Mouse (Mus musculus) fibroblast of lung, adult 2 months (primary cell): ENCODE results near the gene Igf1r.

ENCODE experiments used
- DNase-seq: peaks from one replicate; pipeline ENCODE4 v3.0.0-alpha.2; 2011; ENCODE audit warnings: low read depth

The Igf1r gene

GRCm38 (mm10) chr7:68172776-68173175 lies 220.1 kb downstream of the Igf1r start:
- DNase-seq, result no peak

DNA sequence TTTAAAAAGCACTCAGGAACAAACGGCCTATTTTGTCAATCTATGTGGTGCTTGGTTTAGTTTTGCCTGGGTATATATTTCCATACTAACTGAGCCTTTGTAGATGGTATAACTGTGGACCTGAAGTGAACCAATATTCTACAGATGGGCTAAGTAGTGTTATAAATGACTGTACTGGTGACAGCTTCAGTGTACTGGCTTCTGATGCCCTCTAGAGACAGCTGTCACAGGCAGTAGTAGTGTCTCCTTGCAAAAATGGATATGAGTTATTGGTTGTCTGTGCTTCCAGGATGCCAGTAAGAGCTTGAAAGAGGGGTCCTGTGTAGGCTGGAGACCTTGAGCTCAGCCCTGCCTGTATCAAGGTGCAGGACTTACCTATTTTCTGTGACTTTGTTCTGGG lies 227.0 kb downstream of the Igf1r start:
- DNase-seq, result no peak

GRCm38 (mm10) chr7:68181104-68181503 lies 228.5 kb downstream of the Igf1r start:
- no peak for DNase-seq

- DNase-seq, result no peak
These were observed 229.4 kb downstream of the Igf1r start for GRCm38 (mm10) chr7:68182025-68182424.

DNA sequence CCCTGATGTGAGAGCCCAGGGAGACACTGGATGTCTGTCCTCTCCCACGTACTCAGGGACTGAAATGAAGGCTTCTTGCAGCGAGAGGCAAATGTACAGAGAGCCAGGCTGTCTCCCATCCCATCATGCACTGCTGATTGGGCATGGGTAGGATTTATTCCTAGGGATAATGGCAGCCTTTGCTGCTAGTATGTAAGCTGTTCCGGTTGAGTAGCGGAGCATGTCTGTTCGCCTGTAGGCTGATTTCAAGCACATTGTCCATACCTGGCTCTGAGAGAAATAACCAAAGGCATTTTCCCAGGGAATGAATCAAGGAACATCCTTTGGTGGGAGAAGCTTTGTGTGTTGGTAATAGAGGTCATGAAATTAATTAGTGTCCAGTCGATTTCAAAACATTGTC lies 230.1 kb downstream of the Igf1r start:
- no peak for DNase-seq

DNA sequence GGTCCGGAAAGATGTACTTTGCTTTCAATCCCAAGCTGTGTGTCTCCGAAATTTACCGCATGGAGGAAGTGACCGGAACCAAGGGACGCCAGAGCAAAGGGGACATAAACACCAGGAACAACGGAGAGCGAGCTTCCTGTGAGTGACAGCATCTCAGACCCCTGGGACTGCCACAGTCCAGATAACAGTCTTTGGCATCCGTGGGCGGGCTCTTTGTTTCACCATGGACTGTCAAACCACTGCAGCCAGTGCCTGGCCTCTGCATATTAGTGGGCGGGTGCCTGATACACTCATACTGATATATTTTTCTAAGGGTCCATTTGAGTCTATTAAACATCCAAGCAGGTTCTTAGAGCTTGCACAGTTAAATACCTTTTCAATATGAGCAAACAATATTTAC lies 230.8 kb downstream of the Igf1r start:
- no peak for DNase-seq

- DNase-seq, result no peak
These were observed 236.6 kb downstream of the Igf1r start for GRCm38 (mm10) chr7:68189211-68189610.

DNA sequence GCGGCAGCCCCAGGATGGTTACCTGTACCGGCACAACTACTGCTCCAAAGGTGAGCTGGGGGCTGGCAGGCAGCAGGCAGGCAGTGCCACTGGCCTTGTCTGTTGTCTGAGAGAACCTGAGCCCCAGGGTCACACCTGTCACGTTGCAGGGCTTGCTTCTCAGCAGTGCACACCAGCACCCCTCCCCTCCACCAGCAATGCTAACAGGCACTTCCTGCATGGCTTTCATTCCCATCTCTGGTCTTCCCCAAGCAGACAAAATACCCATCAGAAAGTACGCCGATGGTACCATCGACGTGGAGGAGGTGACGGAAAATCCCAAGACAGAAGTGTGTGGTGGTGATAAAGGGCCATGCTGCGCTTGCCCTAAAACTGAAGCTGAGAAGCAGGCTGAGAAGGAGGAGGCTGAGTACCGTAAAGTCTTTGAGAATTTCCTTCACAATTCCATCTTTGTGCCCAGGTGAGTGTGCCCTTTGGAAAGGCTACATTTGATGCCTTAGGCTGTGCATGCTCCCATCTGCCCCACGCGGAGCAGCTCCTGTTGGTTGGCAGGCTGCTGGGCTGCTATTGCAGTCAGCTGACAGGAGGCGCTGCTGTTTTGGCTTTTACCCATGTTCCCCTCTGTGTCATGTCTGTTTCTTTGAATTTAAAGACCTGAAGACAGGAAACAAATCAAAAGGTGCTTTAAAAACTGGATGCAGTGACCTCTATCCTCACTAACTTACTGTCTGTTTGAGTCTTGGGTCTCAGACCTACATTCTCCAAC lies 237.2 kb downstream of the Igf1r start:
- no peak for DNase-seq

- no peak for DNase-seq
These were observed 241.5 kb downstream of the Igf1r start for GRCm38 (mm10) chr7:68193958-68194695.

GRCm38 (mm10) chr7:68199609-68200008 lies 247.0 kb downstream of the Igf1r start:
- no peak for DNase-seq

DNA sequence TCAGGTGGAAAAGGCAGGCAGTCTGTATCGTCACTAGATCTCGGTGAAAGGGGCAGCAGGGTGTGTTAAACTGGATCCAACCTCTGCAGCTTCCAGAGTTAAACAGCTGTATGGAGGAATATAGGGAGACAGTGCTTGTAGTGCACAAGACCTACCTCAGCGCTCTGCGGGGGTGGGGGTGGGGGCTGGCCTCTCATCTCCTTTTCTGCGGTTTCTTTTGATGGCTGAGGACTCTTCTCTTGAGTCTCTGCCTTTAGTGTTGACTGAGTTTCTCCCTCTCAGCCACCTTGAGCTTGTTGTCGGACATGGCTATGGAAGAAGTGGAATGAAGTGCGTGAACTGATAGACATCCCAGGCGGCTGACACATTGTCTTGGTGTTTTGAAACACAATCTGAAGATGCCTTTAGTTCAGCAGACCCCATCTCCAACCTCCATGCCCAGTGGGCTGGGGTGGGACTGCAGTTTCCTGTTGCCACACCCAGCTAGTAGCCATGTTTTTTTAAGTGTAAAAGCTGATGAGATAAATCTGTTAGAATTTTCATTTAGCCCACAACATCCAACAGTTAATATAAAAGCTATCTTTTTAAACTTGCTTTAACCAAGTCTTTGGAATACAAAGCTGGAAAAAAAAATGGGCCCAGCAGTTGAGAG lies 253.3 kb downstream of the Igf1r start:
- DNase-seq, result no peak

- DNase-seq, result no peak
These were observed 256.4 kb downstream of the Igf1r start for GRCm38 (mm10) chr7:68209039-68209438.

DNA sequence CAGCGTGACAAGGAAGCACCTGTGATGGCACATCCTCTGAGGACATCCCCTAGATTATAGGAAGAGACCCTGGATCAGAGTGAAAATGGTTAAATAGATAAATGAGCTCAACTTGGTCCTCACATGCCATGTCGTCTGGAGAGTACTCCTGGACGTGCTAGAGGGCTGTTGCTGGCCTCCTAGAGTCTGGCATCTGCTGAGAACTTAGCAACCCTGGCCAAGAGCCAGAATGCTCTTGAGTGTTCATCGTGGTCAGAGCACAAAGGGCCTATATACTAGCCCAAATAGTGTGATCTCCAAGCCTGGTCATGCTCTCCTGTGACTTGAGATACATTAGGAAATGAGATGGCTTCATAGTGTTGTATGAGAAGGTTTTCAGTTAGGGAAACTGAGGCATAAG lies 257.8 kb downstream of the Igf1r start:
- DNase-seq, result no peak

DNA sequence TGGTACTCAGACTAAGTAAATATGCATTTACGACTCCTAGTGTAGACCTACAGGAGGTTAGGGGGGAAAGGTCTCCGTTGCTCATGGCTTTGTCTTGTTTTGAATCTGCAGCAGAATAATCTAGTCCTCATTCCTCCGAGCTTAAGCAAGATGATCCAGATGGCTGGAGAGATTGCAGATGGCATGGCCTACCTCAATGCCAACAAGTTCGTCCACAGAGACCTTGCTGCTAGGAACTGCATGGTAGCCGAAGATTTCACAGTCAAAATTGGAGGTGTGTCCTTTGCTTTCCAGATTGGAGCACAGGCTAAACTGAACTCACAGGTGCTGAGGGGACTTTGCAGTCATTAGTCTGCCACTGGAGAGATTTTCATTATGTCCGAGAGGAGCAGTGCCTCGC lies 259.3 kb downstream of the Igf1r start:
- DNase-seq, result no peak

DNA sequence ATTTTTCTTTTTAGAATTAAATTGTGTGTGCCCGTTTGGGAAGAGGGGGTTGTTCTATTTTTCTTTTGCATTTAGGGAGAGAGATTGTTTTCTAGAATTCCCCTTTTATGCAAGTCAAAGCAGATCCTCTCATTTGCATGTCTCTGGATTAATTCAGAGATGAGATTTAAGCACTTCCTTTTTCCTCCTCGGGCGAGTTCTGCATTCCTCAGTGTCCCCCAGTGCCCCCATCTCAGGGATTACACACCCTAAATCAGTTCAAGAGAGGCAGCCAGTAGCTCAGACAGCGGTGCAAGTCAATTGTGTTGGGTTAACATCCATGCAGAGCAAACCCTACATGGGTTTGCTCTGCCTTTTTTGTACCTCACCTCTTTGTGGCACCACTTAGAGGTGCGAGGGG lies 261.2 kb downstream of the Igf1r start:
- DNase-seq, result no peak

DNA sequence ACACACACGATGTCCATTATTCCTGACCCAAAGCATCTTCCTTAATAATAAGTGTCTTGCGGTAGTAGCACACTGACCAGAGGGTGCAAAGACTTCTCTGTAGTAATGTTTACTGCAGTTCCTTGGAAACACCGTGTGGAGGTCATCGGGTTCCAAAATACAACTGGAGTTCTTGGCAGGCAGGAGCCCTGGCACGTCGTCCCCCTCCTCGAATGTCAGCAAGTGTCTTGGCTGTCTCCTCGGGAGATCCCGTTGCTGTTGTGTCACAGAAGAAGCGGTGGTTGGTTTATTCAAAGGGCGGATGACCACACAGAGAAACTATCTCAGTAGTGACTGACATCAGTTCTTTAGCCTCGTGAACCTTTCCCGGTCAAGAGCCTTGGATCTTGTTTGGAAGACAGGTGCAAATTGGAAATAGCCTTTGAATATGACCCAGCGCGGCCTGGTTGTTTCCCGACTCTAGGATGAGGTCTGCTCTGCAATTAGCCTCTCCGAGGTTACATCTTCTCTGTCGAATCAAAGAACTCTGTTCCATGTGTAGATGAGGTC lies 263.0 kb downstream of the Igf1r start:
- DNase-seq, result no peak

GRCm38 (mm10) chr7:68218879-68219278 lies 266.3 kb downstream of the Igf1r start:
- no peak for DNase-seq

DNA sequence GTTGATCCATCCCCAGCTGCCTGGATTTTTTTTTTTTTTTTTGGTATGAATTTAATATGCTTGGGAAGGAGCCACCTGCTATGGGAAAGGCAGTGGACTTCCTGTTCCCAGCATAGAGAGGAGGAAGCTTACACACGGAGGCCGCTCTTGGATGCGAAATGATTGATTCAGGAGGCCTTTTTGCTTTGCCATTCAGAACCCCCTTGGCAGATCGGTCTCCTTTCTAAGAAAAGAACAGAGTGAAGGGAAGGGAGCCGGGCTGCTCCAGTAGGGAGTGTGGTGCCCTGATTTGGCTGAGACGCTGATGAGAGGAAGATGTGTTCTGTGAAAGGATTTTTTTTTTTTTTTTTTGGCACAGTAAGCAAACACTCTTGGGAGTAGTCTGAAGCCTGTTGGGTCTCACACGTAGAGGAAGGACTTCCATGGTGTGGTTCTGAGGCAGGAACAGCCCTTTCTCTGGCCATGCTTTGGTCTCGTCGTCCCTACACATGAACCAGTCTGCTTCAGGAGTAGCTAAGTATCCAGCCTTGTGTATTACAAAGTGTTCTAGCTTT lies 269.1 kb downstream of the Igf1r start:
- peak; percentile 46 for DNase-seq

DNA sequence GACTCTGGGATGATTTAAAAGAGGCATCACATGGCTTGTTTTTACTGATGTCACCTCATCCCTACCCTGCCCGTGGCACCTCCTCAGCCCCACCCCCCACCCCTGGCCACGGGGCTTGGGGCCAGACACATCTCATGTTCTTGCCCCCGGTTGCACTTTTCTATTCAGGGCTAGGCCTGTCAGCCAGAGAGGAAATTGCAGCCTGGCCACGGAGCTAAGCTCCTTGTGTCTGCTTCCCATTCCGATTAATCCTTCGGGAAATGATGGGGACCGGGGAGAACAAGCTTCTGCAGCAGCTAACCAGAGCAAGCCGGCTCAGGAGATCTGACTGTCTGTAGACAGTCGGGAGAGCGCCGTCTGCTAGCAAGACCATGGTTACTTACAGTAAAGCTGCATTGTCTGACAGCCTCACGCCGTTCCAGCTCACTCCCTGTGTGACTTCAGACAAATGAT lies 270.8 kb downstream of the Igf1r start:
- peak; percentile 54 for DNase-seq

- DNase-seq, result no peak
These were observed 271.4 kb downstream of the Igf1r start for GRCm38 (mm10) chr7:68224006-68224405.

- no peak for DNase-seq
These were observed 272.9 kb downstream of the Igf1r start for GRCm38 (mm10) chr7:68225427-68226054.

DNA sequence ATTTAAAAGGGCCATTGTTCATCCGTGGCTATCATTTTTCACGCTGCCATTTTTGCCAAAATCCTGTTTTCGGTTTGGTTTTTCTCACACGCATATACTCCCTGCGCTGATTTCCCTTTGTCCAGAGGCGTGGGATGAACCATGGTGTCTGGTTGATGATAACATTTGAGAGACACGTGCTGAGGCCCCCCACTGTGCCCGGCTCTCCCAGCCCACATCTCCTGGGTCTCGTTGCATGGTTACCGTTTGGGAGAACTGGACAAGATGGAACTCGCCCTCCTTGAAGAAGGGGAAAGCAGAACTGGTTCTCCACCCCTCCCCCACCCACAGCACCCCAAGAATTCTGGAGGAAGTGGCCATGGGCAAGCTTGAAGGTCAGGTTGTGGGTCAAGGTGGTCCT lies 274.4 kb downstream of the Igf1r start:
- no peak for DNase-seq
